In genomic region chr2:18872797-18873196, GRCm38 (mm10) we compare ENCODE assay signal across 9 mouse cellular contexts.
DNase-seq lines count a peak whose midpoint lies in the region; ATAC-seq lines count a peak whose summit lies in the region.
"Had no signal": no experiment of that assay in that cellular context is flagged by ENCODE, and none has a peak within 500 bp of the region (broad histone marks: within the 10 kb centered on the region; RNA-seq: fewer than 3 reads in every experiment).

No protein-coding gene starts in this region.

- DNase-seq in 416B (ENCODE audit: low read depth) (peak; percentile 85), R1 (ENCODE audit: low read depth, low spot score) (peak; percentile 73)
- peak; percentile 78 to 86 for DNase-seq in cerebellum, postnatal 14 days
- DNase-seq in frontal cortex, postnatal 36 days (ENCODE audit: low spot score in 2 of 2), result peak; percentile 68 to 84
- DNase-seq in left cerebral cortex, postnatal 36 days (ENCODE audit: low spot score in 2 of 2), result peak; percentile 53 to 63
- DNase-seq in neural tube, embryonic 11.5 days (ENCODE audit: low spot score), result peak; percentile 62
- DNase-seq in thymus, postnatal 14 days, result peak; percentile 84

- no peak overlapping the region for H3K9ac ChIP-seq in intestine, embryonic 16.5 days (ENCODE audit: low read depth, low read length)
- no peak overlapping the region for H3K9ac ChIP-seq in neural tube, embryonic 11.5 days (ENCODE audit: low read length)

- no peak overlapping the region for H3K4me2 ChIP-seq in intestine, embryonic 16.5 days (ENCODE audit: low read depth, low read length)
- H3K4me2 ChIP-seq in neural tube, embryonic 11.5 days (ENCODE audit: low read depth), result no peak overlapping the region

- no peaks in the 10 kb centered on the region for H3K9me3 ChIP-seq in intestine, embryonic 16.5 days (ENCODE audit: control insufficient read depth, low read length)
- no peaks in the 10 kb centered on the region for H3K9me3 ChIP-seq in neural tube, embryonic 11.5 days (ENCODE audit: control insufficient read depth, low read length)

- intact Hi-C loops in left cerebral cortex, postnatal 36 days (cut with DNase I), result loop anchor here (2.0 to 5.0 kb wide), 2 partner anchors 125 to 474 kb away; partner anchors contain the start of genes 4930426L09Rik and Pip4k2a

- H3K27me3 ChIP-seq in intestine, embryonic 16.5 days (replicated peaks; ENCODE audit: control insufficient read depth, insufficient read depth, low read length), result no peaks in the 10 kb centered on the region
- no peaks in the 10 kb centered on the region for H3K27me3 ChIP-seq in neural tube, embryonic 11.5 days (ENCODE audit: control insufficient read depth, insufficient read depth, low read length)

- WGBS in intestine, embryonic 16.5 days, result 9% methylated on average over 2 of the region's 2 CpGs
- WGBS in neural tube, embryonic 11.5 days, result 11% methylated on average over 2 of the region's 2 CpGs

- no peak overlapping the region for H3K27ac ChIP-seq in intestine, embryonic 16.5 days (ENCODE audit: low read length)
- no peak overlapping the region for H3K27ac ChIP-seq in neural tube, embryonic 11.5 days (ENCODE audit: low read depth, low read length)

- no peaks in the 10 kb centered on the region for H3K4me1 ChIP-seq in intestine, embryonic 16.5 days (ENCODE audit: control insufficient read depth, insufficient read depth, low read length)
- H3K4me1 ChIP-seq in neural tube, embryonic 11.5 days (ENCODE audit: control insufficient read depth, insufficient read depth, low read length), result no peaks in the 10 kb centered on the region

- H3K36me3 ChIP-seq in intestine, embryonic 16.5 days (ENCODE audit: control insufficient read depth, insufficient read depth, low read length), result no peaks in the 10 kb centered on the region
- no peaks in the 10 kb centered on the region for H3K36me3 ChIP-seq in neural tube, embryonic 11.5 days (ENCODE audit: control insufficient read depth, insufficient read depth, low read length)

- 0 out of 2 replicates have a peak, but pooled peaks have one; percentile 21 for ATAC-seq in intestine, embryonic 16.5 days
- no peak for ATAC-seq in neural tube, embryonic 11.5 days (ENCODE audit: insufficient read depth, low FRiP score, low TSS enrichment)

- no peak overlapping the region for H3K4me3 ChIP-seq in intestine, embryonic 16.5 days (ENCODE audit: low read length)
- H3K4me3 ChIP-seq in neural tube, embryonic 11.5 days (ENCODE audit: low read depth, low read length), result no peak overlapping the region
- H3K4me3 ChIP-seq: erythroblast, embryonic 14.5 days had no signal
